Mouse (Mus musculus) liver, embryonic 12.5 days (tissue): ENCODE measurements around the gene Gm3285. TPM values are rescaled to one million over a fixed set of nuclear protein-coding genes. Genes with fewer than 3 reads are reported as not detected.
A peak's percentile ranks its signal among the peaks of the same experiment; 100 is the strongest.

Experiments
- ATAC-seq: fragments of 200-750 bp; cut with Nextera tagmentation; 2 replicates; pipeline ENCODE4 v1.8.0; 2017; ENCODE audit warnings: moderate number of reproducible peaks, mild to moderate bottlenecking, moderate library complexity
- H3K27ac ChIP-seq: fragments of 300-500 bp; sonication (generic); 2 replicates; pipeline ENCODE4 v1.5.1; 2016; ENCODE audit warnings: mild to moderate bottlenecking
- H3K27me3 ChIP-seq: fragments of 300-500 bp; sonication (generic); replicated peaks from 2 replicates; pipeline ENCODE4 v1.6.1; 2016; ENCODE audit warnings: mild to moderate bottlenecking, moderate library complexity
- H3K36me3 ChIP-seq: fragments of 300-500 bp; sonication (generic); 2 replicates; pipeline ENCODE4 v1.6.1; 2016; ENCODE audit warnings: mild to moderate bottlenecking, moderate library complexity
- H3K4me1 ChIP-seq: fragments of 300-500 bp; sonication (generic); 2 replicates; pipeline ENCODE4 v1.6.1; 2016
- H3K4me2 ChIP-seq: fragments of 300-500 bp; sonication (generic); 2 replicates; pipeline ENCODE4 v1.6.1; 2016; ENCODE audit warnings: mild to moderate bottlenecking, moderate library complexity
- H3K4me3 ChIP-seq: fragments of 300-500 bp; sonication (generic); 2 replicates; pipeline ENCODE4 v1.5.1; 2016; ENCODE audit warnings: mild to moderate bottlenecking, moderate library complexity
- H3K9ac ChIP-seq: fragments of 300-500 bp; sonication (generic); 2 replicates; pipeline ENCODE4 v1.6.1; 2016; ENCODE audit warnings: mild to moderate bottlenecking, moderate library complexity
- H3K9me3 ChIP-seq: fragments of 300-500 bp; sonication (generic); replicated peaks from 2 replicates; pipeline ENCODE4 v1.6.1; 2016; ENCODE audit warnings: mild to moderate bottlenecking, moderate library complexity
- WGBS: fragments of 180-500 bp; shearing (Covaris S2); methylation state at CpG from one replicate; pipeline ENCODE4 v1.1.7; 2016; ENCODE audit not compliant: insufficient replicate concordance; 5-methylcytosine and 5-hydroxymethylcytosine counted together
- polyA plus RNA-seq: library from polyadenylated mRNA; unstranded; fragments of >200 nt; fragmentation: Nextera tagmentation; extraction: Ambion mirVana; gene quantifications from 2 replicates; pipeline ENCODE4 v1.2.1, GENCODE M21; 2016

The Gm3285 gene
- polyA plus RNA-seq, 1 experiment from 2014 or later, result not detected

GRCm38 (mm10) chr10:77900903-77901818 is 39.4 kb downstream of the Gm3285 start:
- WGBS, result 74% methylated on average over 27 of the region's 27 CpGs
- Histone ChIP-seq H3K9ac (no peak overlapping the region), H3K4me3 (peak overlapping the region; percentile 62), H3K9me3 (no peaks in the 10 kb centered on the region), H3K4me2 (peak overlapping the region; percentile 83), H3K36me3 (no peaks in the 10 kb centered on the region), H3K4me1 (peaks cover 22% of the 10 kb centered on the region), H3K27ac (peak overlapping the region; percentile 37; the same call in 1 of the 2 replicates), H3K27me3 (peaks cover 39% of the 10 kb centered on the region)
- no peak for ATAC-seq

GRCm38 (mm10) chr10:77901871-77902210 is 40.1 kb downstream of the Gm3285 start:
- Histone ChIP-seq H3K9me3 (no peaks in the 10 kb centered on the region), H3K4me2 (peak overlapping the region; percentile 83), H3K27ac (0 out of 2 replicates have a peak overlapping the region, but pooled peaks have one; percentile 20), H3K9ac (peak overlapping the region; percentile 63), H3K4me1 (peaks cover 22% of the 10 kb centered on the region), H3K27me3 (peaks cover 39% of the 10 kb centered on the region), H3K4me3 (peak overlapping the region; percentile 62), H3K36me3 (no peaks in the 10 kb centered on the region)
- peak; percentile 8; the same call in 1 of the 2 replicates for ATAC-seq
- WGBS, result 4% methylated on average over 14 of the region's 14 CpGs

GRCm38 (mm10) chr10:77902211-77902893 is 40.6 kb downstream of the Gm3285 start, which contains the start of gene Lrrc3:
Gene Lrrc3, minus strand, starts transcription at chr10:77902536.
- H3K27ac ChIP-seq, result 0 out of 2 replicates have a peak within 1 kb of the TSS, but pooled peaks have one; percentile 20

GRCm38 (mm10) chr10:77902894-77903715 is 41.3 kb downstream of the Gm3285 start:
- Histone ChIP-seq H3K4me3 (peak overlapping the region; percentile 62), H3K27ac (no peak overlapping the region), H3K4me2 (peak overlapping the region; percentile 83), H3K9ac (no peak overlapping the region), H3K9me3 (no peaks in the 10 kb centered on the region), H3K4me1 (peaks cover 22% of the 10 kb centered on the region), H3K27me3 (peaks cover 39% of the 10 kb centered on the region), H3K36me3 (no peaks in the 10 kb centered on the region)
- peak; percentile 67 for ATAC-seq
- WGBS, result 8% methylated on average over 35 of the region's 35 CpGs

More at GRCm38 (mm10) chr10:77902211-77902893, 40.6 kb downstream of the Gm3285 start, which contains the start of gene Lrrc3:
- WGBS, result 2% methylated on average over 46 of the region's 46 CpGs
- Histone ChIP-seq H3K36me3 (no peaks in the 10 kb centered on the region), H3K4me3 (peak within 1 kb of the TSS; percentile 62), H3K27me3 (peaks cover 39% of the 10 kb centered on the region), H3K4me1 (peaks cover 22% of the 10 kb centered on the region), H3K9ac (peak within 1 kb of the TSS; percentile 63), H3K4me2 (peak within 1 kb of the TSS; percentile 83), H3K9me3 (no peaks in the 10 kb centered on the region)
- peak; percentile 69 for ATAC-seq

Other genes starting within 250 kb of the Gm3285 start
- 55.7 and 59.9 TPM in 2 replicates for gene Ube2g2, start 239.7 kb upstream of the Gm3285 start, polyA plus RNA-seq
- 0.05 TPM in 1 of 2 replicates, not detected in the other for gene Tspear, start 175.4 kb upstream of the Gm3285 start, polyA plus RNA-seq
- not detected in 2 replicates for gene Gm19402, start 171.2 kb upstream of the Gm3285 start, polyA plus RNA-seq
- not detected in 2 replicates for gene Gm9508, start 164.7 kb upstream of the Gm3285 start, polyA plus RNA-seq
- gene Gm10272, start 155.3 kb upstream of the Gm3285 start, polyA plus RNA-seq, result not detected in 2 replicates
- gene Gm10024, start 150.5 kb upstream of the Gm3285 start, polyA plus RNA-seq, result not detected in 2 replicates
- gene Gm10142, start 146.2 kb upstream of the Gm3285 start, polyA plus RNA-seq, result not detected in 2 replicates
- gene Krtap12-1, start 141.4 kb upstream of the Gm3285 start, polyA plus RNA-seq, result not detected in 2 replicates
- gene Gm10100, start 135.5 kb upstream of the Gm3285 start, polyA plus RNA-seq, result not detected in 2 replicates
- gene Gm18596, start 119.3 kb upstream of the Gm3285 start, polyA plus RNA-seq, result not detected in 2 replicates
- gene Gm9736, start 110.6 kb upstream of the Gm3285 start, polyA plus RNA-seq, result not detected in 2 replicates
- not detected in 2 replicates for gene Gm3233, start 102.3 kb upstream of the Gm3285 start, polyA plus RNA-seq
- gene Gm3238, start 90.7 kb upstream of the Gm3285 start, polyA plus RNA-seq, result not detected in 2 replicates
- not detected in 2 replicates for gene Gm7138, start 85.0 kb upstream of the Gm3285 start, polyA plus RNA-seq
- gene Gm3250, start 79.4 kb upstream of the Gm3285 start, polyA plus RNA-seq, result not detected in 2 replicates
- not detected in 2 replicates for gene Gm7137, start 73.8 kb upstream of the Gm3285 start, polyA plus RNA-seq
- not detected in 2 replicates for gene Gm9639, start 66.9 kb upstream of the Gm3285 start, polyA plus RNA-seq
- not detected in 2 replicates for gene Gm19668, start 62.8 kb upstream of the Gm3285 start, polyA plus RNA-seq
- gene Gm9507, start 50.1 kb upstream of the Gm3285 start, polyA plus RNA-seq, result not detected in 2 replicates
- not detected in 2 replicates for gene Gm2696, start 47.3 kb upstream of the Gm3285 start, polyA plus RNA-seq
- not detected in 2 replicates for gene Krtap10-4, start 34.9 kb upstream of the Gm3285 start, polyA plus RNA-seq
- not detected in 2 replicates for gene Krtap10-10, start 26.0 kb upstream of the Gm3285 start, polyA plus RNA-seq
- gene Gm36176, start 15.2 kb upstream of the Gm3285 start, polyA plus RNA-seq, result not detected in 2 replicates
- gene Gm10318, start 9.1 kb upstream of the Gm3285 start, polyA plus RNA-seq, result not detected in 2 replicates
- gene Lrrc3, start 40.6 kb downstream of the Gm3285 start, polyA plus RNA-seq, result 8.5 and 8.7 TPM in 2 replicates
- gene Trpm2, start 108.6 kb downstream of the Gm3285 start, polyA plus RNA-seq, result 1.1 and 1.2 TPM in 2 replicates
- 6.7 and 6.9 TPM in 2 replicates for gene 1810043G02Rik, start 116.5 kb downstream of the Gm3285 start, polyA plus RNA-seq
- gene Pfkl, start 148.1 kb downstream of the Gm3285 start, polyA plus RNA-seq, result 152 and 157 TPM in 2 replicates
- not detected in 2 replicates for gene Dnmt3l, start 180.0 kb downstream of the Gm3285 start, polyA plus RNA-seq
- 0.06 TPM in 1 of 2 replicates, not detected in the other for gene Aire, start 181.6 kb downstream of the Gm3285 start, polyA plus RNA-seq
- 2.9 and 3.2 TPM in 2 replicates for gene Icosl, start 207.3 kb downstream of the Gm3285 start, polyA plus RNA-seq